Mouse (Mus musculus) heart, postnatal 36 days (tissue): ENCODE results near the gene Krt9. TPM values are rescaled to one million over a fixed set of nuclear protein-coding genes. Genes with fewer than 3 reads are reported as not detected.

ENCODE experiments used
- DNase-seq, 2 experiments: peaks; one replicate each; pipeline ENCODE4 v3.0.0; 2021 to 2022
- intact Hi-C: fragments of 180-260 bp; cut with DNase I; formaldehyde crosslinking; loops from one replicate; pipeline ENCODE4 v1.15.1; 2025
- total RNA-seq, 2 experiments: library from RNA; stranded (reverse); gene quantifications; 2 replicates each; pipeline ENCODE4 v1.2.3; 2021

Gene Krt9
- total RNA-seq, 2 experiments from 2014 or later: not detected

DNA sequence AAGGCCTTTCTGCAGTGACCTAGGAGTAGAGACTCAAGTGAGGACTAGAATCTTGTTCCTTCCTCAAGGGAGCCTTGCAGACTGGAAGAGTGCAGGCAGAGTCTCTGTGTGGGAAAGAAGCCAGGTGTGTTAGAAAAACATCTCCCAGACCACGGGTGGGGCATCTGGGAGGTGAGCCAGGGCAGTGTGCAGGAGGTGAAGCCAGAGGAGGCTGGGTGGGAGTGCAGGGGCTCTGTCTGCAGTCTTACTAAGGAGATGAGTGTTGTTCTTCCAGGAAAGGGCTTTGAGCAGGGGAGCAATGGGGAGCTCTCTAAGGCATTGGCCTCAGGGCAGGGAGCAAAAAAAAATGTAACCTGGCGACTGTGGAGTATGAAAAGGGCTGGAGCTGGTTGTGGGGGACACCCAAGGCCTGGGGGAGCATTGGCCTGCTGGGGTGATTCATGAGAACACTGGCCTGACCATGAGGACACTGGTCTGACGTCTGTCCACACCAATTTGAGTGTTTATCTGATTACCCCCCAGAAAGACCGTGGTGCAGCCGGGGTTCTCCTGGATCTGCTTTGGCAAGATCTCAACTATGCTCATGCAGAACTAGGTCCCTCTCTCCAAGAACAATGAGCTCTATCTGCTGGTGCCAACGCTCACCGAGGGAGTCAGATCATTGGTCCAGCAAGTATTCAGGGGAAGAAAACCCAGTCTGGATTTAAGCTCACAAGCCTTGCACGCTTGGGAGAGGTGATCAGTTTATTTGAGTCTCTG is 37.4 kb downstream of the Krt9 start:
- intact Hi-C loops: no loop called here

GRCm38 (mm10) chr11:100148615-100149330 is 44.3 kb downstream of the Krt9 start, which contains the start of gene Krt19:
Gene Krt19 (minus strand): TSS chr11:100148665.
- intact Hi-C loops: no loop called here
- DNase-seq: no peak

More for the DNA sequence above, 37.4 kb downstream of the Krt9 start:
- DNase-seq: no peak

- no peak for DNase-seq
Observed at GRCm38 (mm10) chr11:100147566-100148353, 45.3 kb downstream of the Krt9 start.

DNA sequence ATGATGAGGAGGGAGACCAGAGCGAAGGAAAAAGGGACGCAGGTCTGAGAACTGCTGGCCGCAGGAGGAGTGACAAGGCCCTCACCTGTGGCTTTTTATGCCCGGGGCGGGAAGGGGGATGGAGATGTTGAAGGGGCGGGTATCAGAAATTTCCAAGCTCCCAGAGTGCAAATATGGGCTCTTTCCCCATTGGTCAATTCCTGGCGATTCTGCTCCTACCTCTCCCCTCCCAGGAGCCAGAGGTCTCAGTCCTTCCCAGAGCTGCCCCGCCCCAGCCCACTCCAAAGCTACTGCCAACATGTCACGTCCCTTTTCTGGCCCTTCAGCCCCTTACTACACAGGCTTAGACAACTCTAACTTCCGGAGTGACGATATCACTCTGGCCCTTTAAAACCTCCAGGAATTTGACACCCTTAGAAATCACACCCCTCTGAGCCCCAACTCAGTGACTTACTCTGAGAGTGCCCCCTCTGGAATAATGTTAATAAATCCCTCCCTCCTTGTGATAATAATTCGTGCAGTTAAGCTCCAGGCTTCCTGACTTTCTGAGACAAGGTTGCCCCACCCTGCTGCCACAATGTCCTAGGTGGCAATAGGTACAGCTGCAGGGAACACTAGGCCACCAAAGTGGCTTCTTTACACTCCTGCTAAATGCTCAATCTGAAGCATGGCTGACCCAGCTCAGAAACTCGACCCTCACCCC is 47.0 kb downstream of the Krt9 start:
- intact Hi-C loops: no loop called here

More at GRCm38 (mm10) chr11:100147566-100148353, 45.3 kb downstream of the Krt9 start:
- intact Hi-C loops: no loop called here

GRCm38 (mm10) chr11:100145104-100145503 is 47.9 kb downstream of the Krt9 start:
- intact Hi-C loops: no loop called here
- no peak for DNase-seq

More for the DNA sequence above, 47.0 kb downstream of the Krt9 start:
- no peak for DNase-seq

DNA sequence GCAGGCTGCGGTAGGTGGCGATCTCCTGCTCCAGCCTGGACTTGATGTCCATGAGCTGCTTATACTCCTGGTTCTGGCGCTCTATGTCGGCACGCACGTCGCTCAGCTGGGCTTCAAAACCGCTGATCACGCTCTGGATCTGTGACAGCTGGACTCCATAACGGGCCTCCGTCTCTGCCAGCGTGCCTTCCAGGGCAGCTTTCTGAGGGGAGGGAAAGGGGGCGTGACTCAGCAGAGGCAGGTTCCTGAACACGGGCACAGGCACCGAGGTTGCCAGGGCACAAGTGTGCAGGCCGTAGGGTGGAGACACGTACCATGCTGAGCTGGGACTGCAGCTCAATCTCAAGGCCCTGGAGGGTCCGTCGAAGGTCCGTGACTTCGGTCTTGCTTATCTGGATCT is 52.1 kb downstream of the Krt9 start:
- intact Hi-C loops: no loop called here
- no peak for DNase-seq

DNA sequence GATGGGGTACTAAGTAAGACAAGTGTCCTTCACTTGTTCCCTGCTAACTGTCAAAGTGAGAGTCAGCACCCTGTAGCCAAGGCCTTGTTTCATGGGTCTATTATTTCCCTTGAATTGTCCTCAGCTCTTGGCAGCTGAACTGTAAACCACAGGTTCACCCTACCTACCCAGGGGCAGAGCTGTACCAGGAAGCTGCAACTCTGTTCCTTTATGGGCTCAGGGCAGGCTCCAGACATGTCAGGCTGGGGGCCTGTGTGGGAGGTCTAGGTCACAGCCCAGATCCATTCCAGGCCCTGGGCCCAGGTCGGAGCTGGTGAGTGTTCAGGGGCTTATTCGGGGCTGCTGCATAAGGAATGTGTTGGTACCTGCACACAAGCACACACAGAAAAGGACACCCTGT is 53.7 kb downstream of the Krt9 start:
- intact Hi-C loops: no loop called here
- no peak for DNase-seq

GRCm38 (mm10) chr11:100138809-100139208 is 54.2 kb downstream of the Krt9 start:
- DNase-seq: no peak
- intact Hi-C loops: no loop called here

DNA sequence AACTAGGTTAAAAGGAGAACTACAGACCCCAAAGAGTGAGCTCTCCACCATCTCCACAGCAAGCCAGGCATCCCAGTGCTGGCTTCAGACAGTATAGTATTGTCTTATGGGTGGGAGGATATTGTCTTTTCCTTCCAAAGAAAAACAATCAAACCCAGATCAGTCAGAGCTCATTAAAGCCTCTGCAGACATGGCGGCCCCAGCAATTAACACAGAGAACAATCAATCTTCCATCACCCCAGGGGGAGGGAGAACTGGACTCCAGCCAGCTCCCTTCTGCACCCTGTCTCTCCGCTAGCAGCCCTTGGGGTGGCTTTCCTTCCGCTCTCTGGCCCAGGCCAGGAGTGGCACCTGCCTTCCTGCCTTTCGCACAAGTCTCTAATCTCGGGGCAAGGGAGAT is 55.4 kb downstream of the Krt9 start:
- no peak for DNase-seq
- intact Hi-C loops: no loop called here

Other genes with a start within 250 kb of the Krt9 start
- not detected for gene Krtap9-5, start 244.8 kb downstream of the Krt9 start, total RNA-seq
- not detected for gene Krtap29-1, start 214.2 kb downstream of the Krt9 start, total RNA-seq
- not detected for gene Krtap16-1, start 206.6 kb downstream of the Krt9 start, total RNA-seq
- not detected for gene Krtap17-1, start 199.3 kb downstream of the Krt9 start, total RNA-seq
- not detected for gene Krt33a, start 177.0 kb downstream of the Krt9 start, total RNA-seq
- gene Krt33b, start 163.4 kb downstream of the Krt9 start, total RNA-seq: not detected
- gene Krt34, start 151.7 kb downstream of the Krt9 start, total RNA-seq: not detected
- not detected for gene Krt31, start 142.7 kb downstream of the Krt9 start, total RNA-seq
- gene Krt32, start 105.0 kb downstream of the Krt9 start, total RNA-seq: not detected
- not detected for gene Krt35, start 97.0 kb downstream of the Krt9 start, total RNA-seq
- gene Krt36, start 87.6 kb downstream of the Krt9 start, total RNA-seq: not detected
- not detected for gene Krt13, start 71.7 kb downstream of the Krt9 start, total RNA-seq
- not detected for gene Krt15, start 57.3 kb downstream of the Krt9 start, total RNA-seq
- 10 to 100 TPM in 1 of 2 experiments, 1 to 10 TPM in 1; 6.0 to 10.2 TPM for gene Krt19, start 44.6 kb downstream of the Krt9 start, total RNA-seq
- under 1 TPM; 0.19 to 0.61 TPM for gene Krt14, start 14.3 kb upstream of the Krt9 start, total RNA-seq
- gene Krt16, start 55.7 kb upstream of the Krt9 start, total RNA-seq: not detected
- not detected for gene Krt17, start 67.8 kb upstream of the Krt9 start, total RNA-seq
- not detected for gene Krt42, start 76.6 kb upstream of the Krt9 start, total RNA-seq
- 1,000 to 10,000 TPM; 1,603 to 1,774 TPM for gene Eif1, start 126.6 kb upstream of the Krt9 start, total RNA-seq
- gene Gast, start 141.2 kb upstream of the Krt9 start, total RNA-seq: not detected
- 1 to 10 TPM; 1.6 to 1.8 TPM for gene Hap1, start 162.9 kb upstream of the Krt9 start, total RNA-seq
- 100 to 1,000 TPM; 252 to 272 TPM for gene Jup, start 204.5 kb upstream of the Krt9 start, total RNA-seq
- gene P3h4, start 221.6 kb upstream of the Krt9 start, total RNA-seq: 10 to 100 TPM; 16.3 to 18.2 TPM
- gene Fkbp10, start 222.5 kb upstream of the Krt9 start, total RNA-seq: 10 to 100 TPM; 12.9 to 13.4 TPM
- 10 to 100 TPM; 29.7 to 29.8 TPM for gene Nt5c3b, start 248.6 kb upstream of the Krt9 start, total RNA-seq
- under 1 TPM; 0.86 to 0.92 TPM for gene Klhl10, start 248.7 kb upstream of the Krt9 start, total RNA-seq